Mouse (Mus musculus): ENCODE data around the gene Chchd6.

GRCm38 (mm10) chr6:89368812-89369211, 226.6 kb downstream of the Chchd6 start:
- TF ChIP-seq GATA1 (IDR thresholded peaks at IDR 0.05; ENCODE audit: borderline replicate concordance, low read length) (no peak), FLI1 (IDR thresholded peaks at IDR 0.05; ENCODE audit: low read length) (no peak)

Measured in megakaryocyte, embryonic 14.5 days (primary cell).